ENCODE assay signal across 17 mouse cellular contexts in the genomic region with DNA sequence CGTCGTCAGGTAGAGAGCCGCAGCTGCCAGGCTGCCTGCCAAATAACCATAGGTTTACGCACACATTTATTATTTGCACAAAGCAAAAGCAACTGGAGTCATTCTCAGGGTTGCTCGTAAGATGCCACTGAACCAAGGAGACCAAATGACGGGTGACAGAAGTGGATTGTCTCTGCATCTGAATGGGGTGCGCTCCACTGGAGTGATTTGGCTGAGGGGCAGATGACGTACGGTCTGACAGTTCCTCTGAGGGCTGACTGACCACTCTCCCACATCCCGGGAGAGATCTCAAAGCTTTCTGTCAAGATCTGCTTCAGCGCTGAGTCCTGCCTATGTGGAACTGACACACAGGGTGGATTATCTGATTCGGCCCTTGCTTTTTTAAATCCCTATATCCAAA.
"Had no signal": no experiment of that assay in that cellular context is flagged by ENCODE, and none has a peak within 500 bp of the region (broad histone marks: within the 10 kb centered on the region; RNA-seq: fewer than 3 reads in every experiment).

No protein-coding gene starts in this region.

- H3K4me2 ChIP-seq: lung, embryonic 14.5 days; midbrain, embryonic 11.5 days; midbrain, embryonic 13.5 days; neural tube, embryonic 13.5 days; neural tube, embryonic 15.5 days had no signal

- H3K27ac ChIP-seq: midbrain, embryonic 13.5 days; neural tube, embryonic 13.5 days; neural tube, embryonic 15.5 days had no signal

- DNase-seq: lung, adult 18-20 months; lung, embryonic 14.5 days; lung, postnatal 10 days; lung, postnatal 4 days; right cerebral cortex, adult 18-20 months; right cerebral cortex, postnatal 25 days; right cerebral cortex, postnatal 4 days; spleen, adult 18-20 months; thymus, adult 2 months; thymus, postnatal 25 days; thymus, postnatal 4 days had no signal

- H3K4me3 ChIP-seq: midbrain, embryonic 13.5 days; myocyte; neural tube, embryonic 13.5 days; neural tube, embryonic 15.5 days had no signal

- ATAC-seq: midbrain, embryonic 13.5 days; midbrain, embryonic 16.5 days had no signal

- H3K27me3 ChIP-seq: midbrain, embryonic 13.5 days; neural tube, embryonic 13.5 days; neural tube, embryonic 15.5 days had no signal

- H3K9ac ChIP-seq: lung, embryonic 14.5 days; midbrain, embryonic 13.5 days; neural tube, embryonic 13.5 days; neural tube, embryonic 15.5 days had no signal

- H3K9me3 ChIP-seq: midbrain, embryonic 13.5 days; neural tube, embryonic 13.5 days; neural tube, embryonic 15.5 days had no signal

- H3K4me1 ChIP-seq: neural tube, embryonic 13.5 days; neural tube, embryonic 15.5 days had no signal
